Mouse (Mus musculus) CD4-positive, CD25-positive, alpha-beta regulatory T cell, adult 2 months (primary cell): ENCODE measurements around the gene Pdrg1.

Source experiments
- DNase-seq: peaks from one replicate; pipeline ENCODE4 v3.0.0-alpha.2; 2012; ENCODE audit warnings: low read depth, low spot score

Pdrg1 gene

GRCm38 (mm10) chr2:153014758-153015593 lies at the start of gene Pdrg1:
Gene Pdrg1 (minus strand): TSS chr2:153015427.
- peak; percentile 98 for DNase-seq

GRCm38 (mm10) chr2:153064190-153064970 lies 49.2 kb upstream of the Pdrg1 start:
- DNase-seq = no peak

GRCm38 (mm10) chr2:153063394-153063793 lies 48.2 kb upstream of the Pdrg1 start:
- DNase-seq = no peak

- DNase-seq = no peak
These were observed 45.0 kb upstream of the Pdrg1 start for GRCm38 (mm10) chr2:153060216-153060615.

- no peak for DNase-seq
These were observed 43.1 kb upstream of the Pdrg1 start for GRCm38 (mm10) chr2:153058365-153058764.

- peak; percentile 10 for DNase-seq
These were observed 40.2 kb upstream of the Pdrg1 start for GRCm38 (mm10) chr2:153055270-153055920.

- no peak for DNase-seq
These were observed 38.7 kb upstream of the Pdrg1 start for GRCm38 (mm10) chr2:153053896-153054295.

GRCm38 (mm10) chr2:153052700-153053351 lies 37.6 kb upstream of the Pdrg1 start:
- no peak for DNase-seq

- DNase-seq = no peak
These were observed 36.3 kb upstream of the Pdrg1 start for GRCm38 (mm10) chr2:153051537-153051936.

- DNase-seq = no peak
These were observed 35.9 kb upstream of the Pdrg1 start for GRCm38 (mm10) chr2:153051095-153051494.

- no peak for DNase-seq
These were observed 34.8 kb upstream of the Pdrg1 start for GRCm38 (mm10) chr2:153049997-153050358.

- no peak for DNase-seq
These were observed 34.2 kb upstream of the Pdrg1 start for GRCm38 (mm10) chr2:153049288-153049996.

GRCm38 (mm10) chr2:153047828-153048465 lies 32.7 kb upstream of the Pdrg1 start:
- DNase-seq = peak; percentile 47

- DNase-seq = no peak
These were observed 30.7 kb upstream of the Pdrg1 start for GRCm38 (mm10) chr2:153045884-153046299.

- DNase-seq = no peak
These were observed 28.7 kb upstream of the Pdrg1 start for GRCm38 (mm10) chr2:153043886-153044285.

- no peak for DNase-seq
These were observed 21.5 kb upstream of the Pdrg1 start for GRCm38 (mm10) chr2:153036690-153037089.

GRCm38 (mm10) chr2:153033545-153034230 lies 18.5 kb upstream of the Pdrg1 start:
- DNase-seq = no peak

- no peak for DNase-seq
These were observed 17.7 kb upstream of the Pdrg1 start for GRCm38 (mm10) chr2:153032973-153033372.

- peak; percentile 77 for DNase-seq
These were observed 17.0 kb upstream of the Pdrg1 start for GRCm38 (mm10) chr2:153032083-153032842.
